Mouse (Mus musculus) heart, postnatal 10 days (tissue): ENCODE results near the gene Rnf7. TPM values are rescaled to one million over a fixed set of nuclear protein-coding genes. Genes with fewer than 3 reads are reported as not detected.

Experiments used
- total RNA-seq, 2 experiments: library from RNA; stranded (reverse); gene quantifications; 2 replicates each; pipeline ENCODE4 v1.2.3; 2021

Gene Rnf7
- total RNA-seq, 2 experiments from 2014 or later = 80.4 to 85.9 TPM

Other genes starting within 250 kb of the Rnf7 start
- 10 to 100 TPM; 74.1 to 76.5 TPM for gene Atp1b3, start 114.2 kb downstream of the Rnf7 start, total RNA-seq
- gene Gm28729, start 46.6 kb upstream of the Rnf7 start, total RNA-seq = not detected
- gene Rasa2, start 152.9 kb upstream of the Rnf7 start, total RNA-seq = 1 to 10 TPM; 7.6 to 8.3 TPM